Mouse (Mus musculus) midbrain, embryonic 13.5 days (tissue): ENCODE results near the gene Ddx55. TPM values are rescaled to one million over a fixed set of nuclear protein-coding genes. Genes with fewer than 3 reads are reported as not detected.
A peak's percentile ranks its signal among the peaks of the same experiment; 100 is the strongest.

Experiments used
- ATAC-seq: fragments of 200-750 bp; cut with Nextera tagmentation; 2 replicates; pipeline ENCODE4 v1.8.0; 2017; ENCODE audit warnings: mild to moderate bottlenecking, moderate TSS enrichment, moderate library complexity
- H3K27ac ChIP-seq: fragments of 300-500 bp; sonication (generic); 2 replicates; pipeline ENCODE4 v1.5.1; 2015; ENCODE audit warnings: inconsistent platforms, mild to moderate bottlenecking, moderate library complexity
- H3K27me3 ChIP-seq: fragments of 300-500 bp; sonication (generic); 2 replicates; pipeline ENCODE4 v1.6.1; 2015; ENCODE audit warnings: mild to moderate bottlenecking, inconsistent platforms
- H3K36me3 ChIP-seq: fragments of 300-500 bp; sonication (generic); 2 replicates; pipeline ENCODE4 v1.6.1; 2015; ENCODE audit warnings: mild to moderate bottlenecking, inconsistent platforms
- H3K4me1 ChIP-seq: fragments of 300-500 bp; sonication (generic); replicated peaks from 2 replicates; pipeline ENCODE4 v1.6.1; 2015; ENCODE audit warnings: inconsistent platforms
- H3K4me2 ChIP-seq: fragments of 300-500 bp; sonication (generic); replicated peaks from 2 replicates; pipeline ENCODE4 v1.6.1; 2015; ENCODE audit warnings: moderate library complexity, mild to moderate bottlenecking, inconsistent platforms
- H3K4me3 ChIP-seq: fragments of 300-500 bp; sonication (generic); replicated peaks from 2 replicates; pipeline ENCODE4 v1.5.1; 2015; ENCODE audit warnings: mild to moderate bottlenecking, inconsistent platforms
- H3K9ac ChIP-seq: fragments of 300-500 bp; sonication (generic); replicated peaks from 2 replicates; pipeline ENCODE4 v1.6.1; 2015; ENCODE audit warnings: mild to moderate bottlenecking, inconsistent platforms
- H3K9me3 ChIP-seq: fragments of 300-500 bp; sonication (generic); 2 replicates; pipeline ENCODE4 v1.6.1; 2016; ENCODE audit warnings: mild to moderate bottlenecking, inconsistent platforms
- whole genome bisulfite sequencing: fragments of 180-500 bp; shearing (Covaris S2); methylation state at CpG from one replicate; pipeline ENCODE4 v1.1.7; 2015; 5-methylcytosine and 5-hydroxymethylcytosine counted together
- polyA plus RNA-seq: library from polyadenylated mRNA; unstranded; fragments of >200 nt; fragmentation: Nextera tagmentation; extraction: Ambion mirVana; gene quantifications from 2 replicates; pipeline ENCODE4 v1.2.1, GENCODE M21; 2015

Ddx55 gene
- polyA plus RNA-seq: 28.0 and 28.2 TPM in 2 replicates

DNA sequence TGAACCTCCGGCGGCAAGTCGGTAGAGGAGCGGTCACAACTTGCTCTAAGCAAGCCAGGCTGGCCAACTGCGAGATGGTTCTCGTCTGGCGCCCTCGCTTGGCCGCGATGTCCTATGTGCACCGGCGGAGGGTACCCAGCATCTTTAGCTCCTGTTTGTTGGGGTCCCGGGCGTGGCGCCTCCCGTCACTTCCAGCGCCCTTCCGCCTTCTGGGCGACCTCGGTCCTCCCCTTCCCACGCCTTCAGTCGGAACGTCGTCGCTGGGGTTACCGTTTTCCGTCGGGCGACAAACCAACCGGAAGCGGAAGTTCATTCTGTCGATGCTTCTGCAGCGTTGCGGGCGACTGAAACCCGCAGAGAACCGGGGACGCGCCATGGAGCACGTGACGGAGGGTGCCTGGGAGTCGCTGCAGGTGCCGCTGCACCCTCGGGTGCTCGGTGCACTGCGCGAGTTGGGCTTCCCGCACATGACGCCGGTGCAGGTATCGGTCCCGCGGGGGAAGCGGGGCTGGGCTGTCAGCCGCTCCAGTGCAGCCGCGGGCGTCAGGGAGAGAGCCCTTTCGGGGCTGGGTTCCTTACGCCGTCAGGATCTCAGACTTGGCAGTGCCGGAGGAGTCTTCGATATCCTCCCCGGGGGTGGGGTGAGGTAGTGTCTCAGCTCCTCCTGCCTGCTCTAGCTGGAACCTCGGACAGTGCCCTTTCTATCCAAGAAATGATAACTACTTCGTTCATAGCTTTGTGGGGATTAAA lies at the start of gene Ddx55:
TSS of gene Ddx55 (plus strand) at position 307 of the 750 bp plus-strand sequence.
- Histone ChIP-seq H3K36me3 (peaks cover 45% of the 10 kb centered on the region), H3K4me2 (peak within 1 kb of the TSS; percentile 77), H3K9ac (peak within 1 kb of the TSS; percentile 82), H3K4me3 (peak within 1 kb of the TSS; percentile 88), H3K27me3 (no peaks in the 10 kb centered on the region), H3K9me3 (no peaks in the 10 kb centered on the region), H3K4me1 (peaks cover 17% of the 10 kb centered on the region), H3K27ac (peak within 1 kb of the TSS; percentile 83)
- under 1% methylated on average over 66 of the region's 66 CpGs for WGBS
- ATAC-seq: peak; percentile 95

DNA sequence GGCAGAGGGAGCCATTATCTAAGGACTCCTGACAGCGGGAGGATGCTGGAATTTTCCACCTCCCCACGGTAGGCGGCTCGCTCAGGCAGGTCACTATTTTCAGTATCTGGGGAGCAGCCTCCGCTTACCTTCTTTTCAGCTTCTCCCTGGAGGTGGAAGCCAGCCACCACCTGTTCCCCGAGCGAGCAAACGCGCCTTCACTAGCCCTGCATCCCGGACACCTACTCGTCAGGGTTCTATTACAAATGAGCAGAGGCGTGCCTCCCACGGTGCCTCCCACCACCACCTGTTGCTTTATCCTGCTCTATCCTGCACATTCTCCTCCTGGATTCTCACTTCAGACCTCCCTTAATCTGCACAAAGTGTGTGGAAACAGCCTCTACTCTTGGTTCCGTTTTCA lies 48.9 kb upstream of the Ddx55 start:
- no peak overlapping the region for H3K4me2 ChIP-seq
- ATAC-seq: no peak
- no peak overlapping the region for H3K9ac ChIP-seq
- no peaks in the 10 kb centered on the region for H3K9me3 ChIP-seq
- no peak overlapping the region for H3K4me3 ChIP-seq
- H3K4me1 ChIP-seq: peaks cover 4% of the 10 kb centered on the region; the same call in 1 of the 2 replicates
- no peak overlapping the region for H3K27ac ChIP-seq
- no peaks in the 10 kb centered on the region for H3K27me3 ChIP-seq
- H3K36me3 ChIP-seq: peaks cover 30% of the 10 kb centered on the region
- 61% methylated on average over 14 of the region's 14 CpGs for WGBS

DNA sequence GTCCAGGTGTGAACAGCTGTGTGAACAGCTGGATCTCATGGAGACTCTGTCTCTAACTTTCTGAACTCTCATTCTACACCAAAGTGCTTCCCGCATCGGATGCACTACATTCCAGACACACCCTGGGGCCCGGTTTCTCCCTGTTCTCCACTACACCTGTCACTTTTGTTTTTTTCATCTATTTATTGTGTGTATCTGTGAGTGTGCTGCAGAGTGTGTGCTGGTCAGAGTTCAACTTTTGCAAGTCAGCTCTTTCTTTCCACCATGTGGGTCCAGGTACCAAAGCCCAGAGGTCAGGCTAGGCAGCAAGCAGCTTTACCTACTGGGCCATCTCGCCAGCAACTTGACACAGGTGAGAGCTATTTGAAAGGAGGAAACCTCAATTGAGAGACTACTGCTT lies 47.4 kb upstream of the Ddx55 start:
- ATAC-seq: no peak
- Histone ChIP-seq H3K27me3 (no peaks in the 10 kb centered on the region), H3K27ac (no peak overlapping the region), H3K4me2 (no peak overlapping the region), H3K9me3 (no peaks in the 10 kb centered on the region), H3K4me3 (no peak overlapping the region), H3K9ac (no peak overlapping the region), H3K4me1 (no peaks in the 10 kb centered on the region), H3K36me3 (peaks cover 31% of the 10 kb centered on the region)
- 95% methylated on average over 4 of the region's 4 CpGs for WGBS

DNA sequence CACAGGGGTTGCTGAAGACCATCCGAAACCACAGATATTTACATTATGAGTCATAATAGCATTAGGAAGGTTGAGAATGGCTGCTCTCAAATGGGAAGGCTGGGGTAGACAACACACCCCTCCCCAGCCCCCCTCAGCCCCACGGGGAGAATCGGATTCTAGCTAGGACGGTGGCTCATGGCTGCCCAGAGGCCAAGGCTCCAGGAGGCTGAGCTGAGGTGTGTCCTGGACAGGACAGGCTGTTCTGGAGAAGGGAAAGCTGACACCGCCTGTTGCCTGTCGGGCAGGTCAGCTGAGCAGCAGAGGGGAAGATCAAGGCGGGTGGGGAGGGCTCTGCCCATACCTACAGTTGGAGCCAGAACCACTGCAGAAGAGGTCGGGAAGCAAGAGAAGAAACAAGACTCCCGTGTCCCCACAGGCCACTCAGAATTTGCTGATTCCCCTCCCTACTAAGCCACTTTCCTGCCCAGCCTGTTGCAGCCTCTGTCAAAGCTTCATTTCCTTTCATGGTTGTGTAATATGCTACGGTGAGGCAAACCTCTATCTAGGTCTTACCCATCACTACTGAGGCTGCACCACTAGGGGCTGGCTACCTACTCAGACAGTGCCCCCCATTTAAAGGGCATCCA lies 45.8 kb upstream of the Ddx55 start:
- H3K4me2 ChIP-seq: no peak overlapping the region
- no peak for ATAC-seq
- H3K4me3 ChIP-seq: no peak overlapping the region

DNA sequence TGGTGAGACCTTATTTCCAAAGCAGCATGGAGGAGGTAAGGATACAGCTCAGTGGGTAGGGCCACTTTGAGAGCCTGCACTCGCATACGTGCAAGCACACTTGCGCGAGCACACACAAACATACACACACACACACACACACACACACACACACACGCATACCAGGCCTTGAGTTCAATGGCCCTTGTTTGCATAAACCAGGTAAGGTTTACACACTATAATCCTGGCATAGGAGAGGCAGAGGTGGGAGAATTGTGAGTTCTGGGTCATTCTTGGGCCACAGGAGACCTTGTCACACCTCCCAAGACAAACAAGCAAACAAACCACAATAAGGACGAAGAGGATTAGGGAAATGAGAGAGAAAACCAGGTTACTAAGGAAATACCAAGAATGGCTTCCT lies 43.5 kb upstream of the Ddx55 start:
- Histone ChIP-seq H3K27ac (no peak overlapping the region), H3K4me1 (no peaks in the 10 kb centered on the region), H3K27me3 (no peaks in the 10 kb centered on the region), H3K4me3 (no peak overlapping the region), H3K9me3 (no peaks in the 10 kb centered on the region), H3K36me3 (peaks cover 31% of the 10 kb centered on the region), H3K9ac (no peak overlapping the region), H3K4me2 (no peak overlapping the region)
- no peak for ATAC-seq
- WGBS: 96% methylated on average over 6 of the region's 6 CpGs

More for the DNA sequence above, 45.8 kb upstream of the Ddx55 start:
- Histone ChIP-seq H3K27ac (no peak overlapping the region), H3K9me3 (no peaks in the 10 kb centered on the region), H3K4me1 (no peaks in the 10 kb centered on the region), H3K9ac (no peak overlapping the region), H3K36me3 (peaks cover 25% of the 10 kb centered on the region), H3K27me3 (no peaks in the 10 kb centered on the region)
- 84% methylated on average over 10 of the region's 10 CpGs for WGBS

DNA sequence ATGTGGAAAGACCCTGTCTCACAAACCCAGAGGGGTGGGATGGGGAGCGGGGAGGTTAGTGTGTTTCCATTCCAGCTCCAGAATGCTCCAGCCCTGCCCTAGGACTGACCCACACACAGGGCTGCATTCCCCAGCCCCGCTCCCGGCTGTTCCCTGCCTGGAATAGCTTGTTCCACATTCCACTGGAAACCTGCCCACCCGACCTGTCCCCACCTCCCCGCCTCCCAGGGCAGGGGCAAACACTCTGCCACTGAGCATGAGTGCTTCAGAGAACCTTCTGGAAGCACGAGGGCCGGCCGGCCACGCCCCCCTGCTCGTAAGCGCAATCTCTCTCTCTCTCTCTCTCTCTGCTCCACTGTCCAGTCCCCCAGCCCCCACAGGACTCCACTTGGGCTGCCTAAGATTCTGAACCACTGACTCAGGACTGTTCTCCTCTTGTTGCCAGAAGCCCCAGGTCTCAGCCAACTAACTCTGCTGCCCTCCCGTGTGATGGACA lies 42.9 kb upstream of the Ddx55 start:
- WGBS: 82% methylated on average over 12 of the region's 12 CpGs

DNA sequence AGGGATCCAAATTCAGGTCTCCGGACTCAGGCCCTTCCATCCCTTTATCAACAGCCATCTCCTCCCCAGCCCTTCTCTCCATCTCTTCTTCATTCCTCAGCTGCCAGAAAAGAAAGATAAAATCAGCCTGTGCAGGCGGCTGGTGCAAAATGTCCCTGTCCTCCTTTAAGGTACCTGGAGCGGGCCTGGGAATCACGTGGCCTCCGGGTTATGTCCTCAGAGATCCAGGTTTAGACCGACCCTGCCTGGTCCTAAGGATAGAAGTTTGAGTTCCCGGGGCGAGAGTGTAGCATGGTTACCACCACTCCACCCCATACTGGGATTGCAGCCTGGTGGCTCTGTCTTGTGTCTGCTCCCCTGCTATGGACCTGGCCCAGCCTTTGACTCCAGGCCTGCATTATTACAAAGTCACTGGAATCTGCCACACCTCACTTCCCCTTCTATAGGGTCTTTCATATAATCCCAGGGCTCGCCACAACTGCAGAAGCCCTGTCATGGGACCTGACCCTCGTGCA lies 42.1 kb upstream of the Ddx55 start:
- WGBS: 93% methylated on average over 10 of the region's 10 CpGs
- Histone ChIP-seq H3K4me2 (no peak overlapping the region), H3K36me3 (peaks cover 41% of the 10 kb centered on the region), H3K4me1 (no peaks in the 10 kb centered on the region), H3K27me3 (no peaks in the 10 kb centered on the region), H3K9ac (no peak overlapping the region), H3K27ac (no peak overlapping the region), H3K4me3 (no peak overlapping the region), H3K9me3 (no peaks in the 10 kb centered on the region)
- no peak for ATAC-seq

More for the DNA sequence above, 42.9 kb upstream of the Ddx55 start:
- ATAC-seq: no peak
- no peaks in the 10 kb centered on the region for H3K4me1 ChIP-seq
- H3K27me3 ChIP-seq: no peaks in the 10 kb centered on the region
- no peak overlapping the region for H3K4me3 ChIP-seq
- H3K27ac ChIP-seq: no peak overlapping the region
- no peak overlapping the region for H3K4me2 ChIP-seq
- peaks cover 35% of the 10 kb centered on the region for H3K36me3 ChIP-seq
- H3K9ac ChIP-seq: no peak overlapping the region
- no peaks in the 10 kb centered on the region for H3K9me3 ChIP-seq

DNA sequence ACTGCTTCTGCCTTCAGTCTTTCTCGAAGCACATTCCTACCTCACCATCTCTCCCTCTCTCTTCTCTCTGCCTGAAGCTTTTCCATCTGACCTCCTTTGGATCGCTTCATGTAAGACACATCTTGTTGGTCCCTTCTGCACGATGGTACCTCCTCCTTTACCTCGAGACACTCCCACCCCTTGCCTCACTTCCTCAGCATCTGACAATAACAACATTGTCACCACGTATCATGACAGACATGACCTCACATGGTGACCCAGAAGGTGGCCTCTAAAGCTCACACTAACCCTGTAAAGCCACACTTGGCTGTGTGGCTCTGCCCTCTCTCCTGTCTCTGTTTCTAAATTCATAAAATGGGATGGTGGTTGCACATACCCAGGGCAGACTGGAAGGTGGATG lies 36.9 kb upstream of the Ddx55 start:
- Histone ChIP-seq H3K27ac (no peak overlapping the region), H3K4me1 (no peaks in the 10 kb centered on the region), H3K36me3 (peaks cover 47% of the 10 kb centered on the region), H3K27me3 (no peaks in the 10 kb centered on the region), H3K9me3 (no peaks in the 10 kb centered on the region), H3K4me3 (no peak overlapping the region), H3K4me2 (no peak overlapping the region), H3K9ac (no peak overlapping the region)
- ATAC-seq: no peak
- WGBS: 92% methylated on average over 5 of the region's 5 CpGs

DNA sequence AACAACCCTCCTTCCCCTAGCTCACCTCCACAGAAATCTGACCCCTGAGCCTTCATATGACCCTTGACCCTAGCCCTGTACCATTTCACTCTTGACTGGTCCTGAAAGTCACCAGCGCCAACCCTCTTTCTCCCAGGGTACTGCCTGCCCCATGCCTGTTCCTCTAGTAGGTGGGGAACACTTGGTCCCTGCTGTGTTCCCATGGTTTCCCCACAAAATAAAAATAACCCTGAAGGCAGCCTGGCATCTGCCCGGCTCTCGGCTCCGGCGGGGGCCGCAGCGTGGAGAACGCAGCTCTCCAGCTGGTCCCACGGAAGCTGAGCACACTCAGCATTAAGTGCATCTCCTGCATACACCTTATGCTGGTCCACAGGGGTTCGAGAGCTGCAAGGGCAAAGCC lies 34.0 kb upstream of the Ddx55 start:
- peaks cover 31% of the 10 kb centered on the region for H3K36me3 ChIP-seq
- no peak overlapping the region for H3K9ac ChIP-seq
- H3K4me3 ChIP-seq: no peak overlapping the region
- no peaks in the 10 kb centered on the region for H3K4me1 ChIP-seq
- H3K27me3 ChIP-seq: no peaks in the 10 kb centered on the region
- ATAC-seq: no peak
- H3K9me3 ChIP-seq: no peaks in the 10 kb centered on the region
- no peak overlapping the region for H3K4me2 ChIP-seq
- 62% methylated on average over 10 of the region's 10 CpGs for WGBS
- H3K27ac ChIP-seq: no peak overlapping the region

DNA sequence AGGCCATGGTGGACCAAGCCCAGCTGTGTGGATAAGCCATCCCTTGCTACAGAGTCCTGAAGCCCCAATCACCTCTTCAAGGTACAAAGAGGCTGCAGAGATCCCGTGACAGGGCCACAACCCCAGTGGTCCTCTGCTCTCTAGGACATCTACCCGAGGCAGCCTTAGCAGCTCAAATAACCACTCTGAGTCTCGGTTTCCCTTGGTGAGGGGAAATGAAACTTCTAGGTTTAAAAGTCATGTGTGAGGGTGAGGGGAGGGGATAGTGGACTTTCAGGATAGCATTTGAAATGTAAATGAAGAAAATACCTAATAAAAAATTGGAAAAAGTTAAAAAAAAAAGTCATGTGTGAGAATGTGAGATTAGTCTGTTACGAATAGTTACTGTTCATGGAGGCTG lies 31.1 kb upstream of the Ddx55 start:
- 90% methylated on average over 4 of the region's 4 CpGs for WGBS

DNA sequence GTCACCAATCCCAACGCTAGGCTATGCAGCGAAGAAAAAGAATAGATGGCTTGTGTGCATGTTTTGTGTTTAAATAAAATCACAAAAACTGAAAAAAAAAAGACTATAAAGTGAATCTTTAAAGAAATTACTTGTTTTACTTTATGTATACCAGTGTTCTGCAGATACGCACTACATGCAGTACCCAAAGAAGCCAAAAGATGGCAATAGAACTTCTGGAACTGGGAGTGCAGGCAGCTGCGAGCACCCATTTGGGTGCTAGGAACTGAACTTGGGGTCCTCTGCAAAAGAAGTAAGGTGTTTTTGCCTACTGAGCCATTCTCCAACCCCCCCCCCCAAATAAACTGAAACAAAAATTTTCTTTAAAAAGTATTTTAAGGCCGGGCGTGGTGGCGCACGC lies 29.6 kb upstream of the Ddx55 start:
- peaks cover 12% of the 10 kb centered on the region for H3K36me3 ChIP-seq
- no peak for ATAC-seq
- WGBS: 94% methylated on average over 8 of the region's 8 CpGs

More for the DNA sequence above, 31.1 kb upstream of the Ddx55 start:
- no peak overlapping the region for H3K27ac ChIP-seq
- ATAC-seq: no peak
- H3K4me3 ChIP-seq: no peak overlapping the region
- H3K27me3 ChIP-seq: no peaks in the 10 kb centered on the region
- H3K4me1 ChIP-seq: no peaks in the 10 kb centered on the region
- H3K9ac ChIP-seq: no peak overlapping the region
- H3K36me3 ChIP-seq: peaks cover 16% of the 10 kb centered on the region
- no peaks in the 10 kb centered on the region for H3K9me3 ChIP-seq
- no peak overlapping the region for H3K4me2 ChIP-seq

DNA sequence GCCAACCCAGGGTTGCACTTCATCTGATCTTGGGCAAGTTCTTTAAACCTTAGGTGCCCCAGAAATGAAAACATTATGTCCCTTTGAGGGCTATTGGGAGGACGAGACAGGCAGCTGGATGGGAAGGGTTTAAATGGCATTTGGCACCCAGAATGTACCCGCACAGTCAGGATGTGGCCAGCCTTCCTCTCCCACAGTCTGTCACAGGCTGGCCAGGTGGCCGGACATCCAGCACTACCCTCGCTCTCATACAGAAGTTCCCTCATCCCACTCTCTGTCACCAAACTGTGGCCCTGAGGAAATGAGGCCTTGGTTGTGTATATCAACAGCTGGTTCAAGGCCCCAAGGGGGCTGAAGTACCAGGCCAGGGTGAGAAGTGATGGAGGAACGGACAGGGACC lies 27.7 kb upstream of the Ddx55 start:
- 97% methylated on average over 5 of the region's 5 CpGs for WGBS
- no peak overlapping the region for H3K4me2 ChIP-seq
- peaks cover 20% of the 10 kb centered on the region for H3K4me1 ChIP-seq
- peaks cover 7% of the 10 kb centered on the region for H3K36me3 ChIP-seq
- ATAC-seq: no peak
- no peaks in the 10 kb centered on the region for H3K9me3 ChIP-seq
- no peak overlapping the region for H3K9ac ChIP-seq
- H3K27me3 ChIP-seq: no peaks in the 10 kb centered on the region
- H3K27ac ChIP-seq: no peak overlapping the region
- H3K4me3 ChIP-seq: no peak overlapping the region

More for the DNA sequence above, 29.6 kb upstream of the Ddx55 start:
- no peak overlapping the region for H3K4me2 ChIP-seq
- no peak overlapping the region for H3K27ac ChIP-seq
- no peak overlapping the region for H3K4me3 ChIP-seq
- no peaks in the 10 kb centered on the region for H3K27me3 ChIP-seq
- H3K4me1 ChIP-seq: peaks cover under 1% of the 10 kb centered on the region
- H3K9me3 ChIP-seq: no peaks in the 10 kb centered on the region
- H3K9ac ChIP-seq: no peak overlapping the region
